In genomic region chr11:57595899-57596298, GRCm38 (mm10) we compare ENCODE assay signal across 21 mouse cellular contexts. TPM values are rescaled to one million over a fixed set of nuclear protein-coding genes. Genes with fewer than 3 reads are reported as not detected.
A peak's percentile ranks its signal among the peaks of the same experiment; 100 is the strongest.
DNase-seq lines count a peak whose midpoint lies in the region; ATAC-seq lines count a peak whose summit lies in the region.
"Had no signal": no experiment of that assay in that cellular context is flagged by ENCODE, and none has a peak within 500 bp of the region (broad histone marks: within the 10 kb centered on the region; RNA-seq: fewer than 3 reads in every experiment).

No protein-coding gene starts in this region.

- no peaks in the 10 kb centered on the region for H3K36me3 ChIP-seq in hindbrain, embryonic 11.5 days (ENCODE audit: control insufficient read depth, insufficient read depth, low read length)
- no peaks in the 10 kb centered on the region for H3K36me3 ChIP-seq in hindbrain, embryonic 10.5 days
- no peaks in the 10 kb centered on the region for H3K36me3 ChIP-seq in midbrain, embryonic 14.5 days (ENCODE audit: control insufficient read depth, insufficient read depth, low read length)
- H3K36me3 ChIP-seq in midbrain, embryonic 11.5 days (ENCODE audit: control insufficient read depth, insufficient read depth, low read length), result no peaks in the 10 kb centered on the region
- H3K36me3 ChIP-seq: embryonic facial prominence, embryonic 12.5 days; embryonic facial prominence, embryonic 15.5 days had no signal

- no peaks in the 10 kb centered on the region for H3K9me3 ChIP-seq in hindbrain, embryonic 11.5 days (ENCODE audit: control insufficient read depth, low read length)
- H3K9me3 ChIP-seq in hindbrain, embryonic 10.5 days, result no peaks in the 10 kb centered on the region
- no peaks in the 10 kb centered on the region for H3K9me3 ChIP-seq in midbrain, embryonic 14.5 days (ENCODE audit: control insufficient read depth, low read length)
- no peaks in the 10 kb centered on the region for H3K9me3 ChIP-seq in midbrain, embryonic 11.5 days (ENCODE audit: control insufficient read depth, low read length)
- H3K9me3 ChIP-seq: embryonic facial prominence, embryonic 12.5 days; embryonic facial prominence, embryonic 15.5 days had no signal

- H3K27me3 ChIP-seq in hindbrain, embryonic 11.5 days (ENCODE audit: control insufficient read depth, insufficient read depth, low read length), result no peaks in the 10 kb centered on the region
- H3K27me3 ChIP-seq in hindbrain, embryonic 10.5 days (ENCODE audit: insufficient read depth, poor library complexity, severe bottlenecking), result no peaks in the 10 kb centered on the region
- no peaks in the 10 kb centered on the region for H3K27me3 ChIP-seq in midbrain, embryonic 14.5 days (ENCODE audit: control insufficient read depth, insufficient read depth, low read length)
- no peaks in the 10 kb centered on the region; the same call in 1 of the 2 replicates for H3K27me3 ChIP-seq in midbrain, embryonic 11.5 days (ENCODE audit: control insufficient read depth, insufficient read depth, low read length)
- H3K27me3 ChIP-seq: embryonic facial prominence, embryonic 12.5 days; embryonic facial prominence, embryonic 15.5 days had no signal

- H3K9ac ChIP-seq in hindbrain, embryonic 11.5 days (ENCODE audit: low read depth, low read length), result no peak overlapping the region
- no peak overlapping the region for H3K9ac ChIP-seq in midbrain, embryonic 14.5 days (replicated peaks; ENCODE audit: low read length)
- H3K9ac ChIP-seq in midbrain, embryonic 11.5 days (ENCODE audit: low read length), result no peak overlapping the region
- H3K9ac ChIP-seq: embryonic facial prominence, embryonic 12.5 days; embryonic facial prominence, embryonic 15.5 days; forebrain, postnatal 0 days had no signal

- H3K4me2 ChIP-seq in hindbrain, embryonic 11.5 days (replicated peaks; ENCODE audit: low read depth, low read length), result no peak overlapping the region
- no peak overlapping the region for H3K4me2 ChIP-seq in midbrain, embryonic 14.5 days (ENCODE audit: low read length)
- no peak overlapping the region for H3K4me2 ChIP-seq in midbrain, embryonic 11.5 days
- H3K4me2 ChIP-seq: embryonic facial prominence, embryonic 12.5 days; embryonic facial prominence, embryonic 15.5 days; heart, embryonic 11.5 days had no signal

- DNase-seq in hindbrain, embryonic 11.5 days (ENCODE audit: low spot score), result peak; percentile 22
- no peak for DNase-seq in hindbrain, embryonic 10.5 days (ENCODE audit: low spot score)
- peak; percentile 73 for DNase-seq in midbrain, embryonic 14.5 days
- no peak for DNase-seq in midbrain, embryonic 11.5 days (ENCODE audit: low spot score, missing footprints)
- DNase-seq in retina, postnatal 1 day, result peak; percentile 33
- DNase-seq in retina, embryonic 14.5 days (ENCODE audit: low spot score), result no peak
- DNase-seq: adrenal gland, adult 8-10 months; adrenal gland, postnatal 25 days; cerebellum, adult 11 months; cerebellum, adult 2 months; cerebellum, adult 9-11 months; cerebellum, postnatal 25 days; forebrain, postnatal 0 days; gastrocnemius, adult 2 months; gastrocnemius, postnatal 14 days; heart, adult 11 months had no signal

- no peak overlapping the region for H3K4me3 ChIP-seq in hindbrain, embryonic 11.5 days (ENCODE audit: low read depth, low read length)
- H3K4me3 ChIP-seq in hindbrain, embryonic 10.5 days, result no peak overlapping the region
- H3K4me3 ChIP-seq in midbrain, embryonic 14.5 days (replicated peaks; ENCODE audit: low read depth, low read length), result no peak overlapping the region
- H3K4me3 ChIP-seq in midbrain, embryonic 11.5 days (ENCODE audit: low read depth, low read length), result no peak overlapping the region
- H3K4me3 ChIP-seq: embryonic facial prominence, embryonic 12.5 days; embryonic facial prominence, embryonic 15.5 days; gastrocnemius, adult 2 months had no signal

- 76% methylated on average over 5 of the region's 5 CpGs for WGBS in hindbrain, embryonic 11.5 days
- 78% methylated on average over 5 of the region's 5 CpGs for WGBS in hindbrain, embryonic 10.5 days
- 43% methylated on average over 5 of the region's 5 CpGs for WGBS in midbrain, embryonic 14.5 days
- 90% methylated on average over 5 of the region's 5 CpGs for WGBS in midbrain, embryonic 11.5 days

- no peak for ATAC-seq in hindbrain, embryonic 11.5 days (ENCODE audit: low FRiP score)
- no peak for ATAC-seq in midbrain, embryonic 14.5 days (ENCODE audit: low FRiP score, low TSS enrichment)
- no peak for ATAC-seq in midbrain, embryonic 11.5 days (ENCODE audit: low FRiP score)
- ATAC-seq: activated CD4-positive, CD25-positive, alpha-beta regulatory T cell, adult 4 months; forebrain, embryonic 14.5 days; forebrain, postnatal 0 days had no signal

- 0 out of 2 replicates have a peak, but pooled peaks cover 3% of the 10 kb centered on the region for H3K4me1 ChIP-seq in hindbrain, embryonic 11.5 days (replicated peaks; ENCODE audit: control insufficient read depth, insufficient read depth, low read length)
- H3K4me1 ChIP-seq in hindbrain, embryonic 10.5 days (replicated peaks), result peaks cover 24% of the 10 kb centered on the region
- peaks cover 24% of the 10 kb centered on the region for H3K4me1 ChIP-seq in midbrain, embryonic 14.5 days (ENCODE audit: control insufficient read depth, insufficient read depth, low read length)
- peaks cover 14% of the 10 kb centered on the region for H3K4me1 ChIP-seq in midbrain, embryonic 11.5 days (ENCODE audit: control insufficient read depth, insufficient read depth, low read length)

- H3K27ac ChIP-seq in hindbrain, embryonic 11.5 days (ENCODE audit: low read depth, low read length), result no peak overlapping the region
- no peak overlapping the region for H3K27ac ChIP-seq in hindbrain, embryonic 10.5 days
- no peak overlapping the region for H3K27ac ChIP-seq in midbrain, embryonic 14.5 days (replicated peaks; ENCODE audit: low read depth, low read length)
- H3K27ac ChIP-seq in midbrain, embryonic 11.5 days (ENCODE audit: low read depth, low read length), result no peak overlapping the region
- H3K27ac ChIP-seq: embryonic facial prominence, embryonic 12.5 days; embryonic facial prominence, embryonic 15.5 days; gastrocnemius, adult 2 months had no signal

RNA-seq across cellular contexts. Expression of gene Galnt10, which starts 49.3 kb away (rescaled TPM):
- polyA plus RNA-seq in hindbrain, embryonic 11.5 days (2014; fragmentation: Nextera tagmentation; extraction: Ambion mirVana), result 9.7 and 12.0 TPM in 2 replicates
- polyA plus RNA-seq in hindbrain, embryonic 10.5 days (2016; fragmentation: Nextera tagmentation; extraction: Ambion mirVana), result 21.2 and 22.7 TPM in 2 replicates
- polyA plus RNA-seq in midbrain, embryonic 14.5 days (2014; fragmentation: Nextera tagmentation; extraction: Ambion mirVana), result 10.1 and 11.6 TPM in 2 replicates
- polyA plus RNA-seq in midbrain, embryonic 11.5 days (2014; fragmentation: Nextera tagmentation; extraction: Ambion mirVana), result 12.1 and 13.9 TPM in 2 replicates

Comparison
In these comparisons a context has a peak if more than half of its experiments do, and no peak if none do; other contexts are left out.
1. DNase-seq: peak in hindbrain, embryonic 11.5 days (single experiment), midbrain, embryonic 14.5 days (single experiment) and retina, postnatal 1 day (single experiment); none in hindbrain, embryonic 10.5 days (single experiment), midbrain, embryonic 11.5 days (single experiment) and retina, embryonic 14.5 days (single experiment).